Mouse (Mus musculus): ENCODE measurements at regions not wholly inside any gene's neighbourhood (a gene's known extent, or its start where the extent isn't known, plus 50 kb on each side); places are given as distances from the start of the nearest gene placed in this dataset.

DNA sequence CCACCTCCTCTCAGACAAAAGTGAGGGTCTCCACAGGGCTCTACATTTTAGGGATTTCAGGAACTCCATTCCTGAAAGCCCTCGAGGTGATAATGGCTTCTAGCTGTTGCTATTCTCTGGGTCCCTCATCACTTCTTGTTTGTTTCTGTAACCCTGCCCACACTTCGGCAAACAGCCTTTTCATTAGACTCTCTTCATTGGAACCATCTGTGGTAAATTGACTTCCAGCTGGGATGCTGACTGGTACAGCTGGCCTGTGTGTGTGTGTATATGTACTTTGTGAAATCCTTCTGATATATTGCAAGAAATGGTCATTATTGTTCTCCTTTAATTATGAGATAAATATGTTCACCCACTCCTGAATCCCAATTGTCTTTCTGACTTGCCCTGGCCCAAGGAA lies 50.3 kb downstream of the Gm10192 start:
- intact Hi-C loops (cut with DNase I): no loop called here
- no peak for DNase-seq (ENCODE audit: low spot score in 2 of 2)

DNA sequence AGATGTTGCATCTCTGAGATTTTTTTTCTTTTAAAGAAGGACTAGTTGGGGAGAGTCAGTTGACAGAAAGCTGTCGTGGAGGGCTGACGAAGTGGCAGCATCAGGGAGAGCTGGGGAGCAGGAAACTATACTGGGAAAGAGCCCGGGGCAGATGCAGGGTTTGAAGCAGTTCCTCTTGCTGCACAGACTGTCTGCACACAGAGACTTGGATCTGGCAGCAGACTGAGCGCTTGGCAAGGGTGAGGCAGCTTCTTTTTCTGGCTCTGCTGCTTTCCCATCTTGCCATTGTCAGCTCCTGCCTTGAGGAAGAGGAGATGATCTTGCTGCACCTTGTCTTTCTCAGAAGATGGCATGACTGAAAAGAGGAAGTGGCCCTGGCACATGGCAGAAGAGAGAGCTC lies 55.2 kb downstream of the Gm10192 start:
- DNase-seq (ENCODE audit: low spot score in 2 of 2): peak; percentile 35 to 64
- intact Hi-C loops (cut with DNase I): no loop called here

DNA sequence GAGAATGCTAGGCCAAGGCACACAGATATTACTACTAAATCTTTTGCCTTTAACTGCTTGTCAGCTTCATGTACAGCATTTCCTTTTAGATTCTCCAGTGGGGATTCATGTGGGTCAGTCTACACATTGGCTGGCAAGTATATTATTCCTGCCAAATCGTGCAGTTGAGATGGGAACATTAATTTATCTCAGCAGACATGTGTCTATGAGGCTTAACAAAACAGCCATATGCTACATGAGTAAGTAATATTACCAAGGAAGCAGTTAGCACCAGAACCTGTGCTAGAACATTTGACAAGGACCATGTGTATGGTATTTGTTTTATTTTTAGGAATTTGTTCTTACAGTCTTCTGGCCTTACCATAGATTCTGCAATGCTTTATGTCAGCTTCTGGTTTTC lies 59.1 kb downstream of the Gm10192 start:
- DNase-seq (ENCODE audit: low spot score in 2 of 2): no peak
- intact Hi-C loops (cut with DNase I): no loop called here

DNA sequence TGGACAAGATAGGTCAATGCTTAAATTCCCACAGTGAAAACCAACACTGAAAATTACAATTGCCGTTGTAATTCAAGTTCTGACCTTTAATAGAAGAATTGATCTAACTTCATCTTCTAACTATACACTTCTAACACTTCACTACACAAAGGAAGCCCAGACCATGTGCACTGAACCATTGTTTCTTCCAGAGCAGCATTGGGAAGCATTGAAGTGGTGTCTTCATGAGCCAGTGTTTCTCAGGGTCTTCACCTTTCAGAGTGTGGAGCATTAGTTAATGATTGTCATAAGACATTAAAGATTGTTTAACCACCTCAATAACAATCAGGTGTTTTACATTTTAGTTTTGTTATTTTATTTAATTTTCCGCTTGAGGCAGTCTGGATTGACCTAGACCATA lies 61.0 kb downstream of the Gm10192 start:
- intact Hi-C loops (cut with DNase I): no loop called here
- DNase-seq (ENCODE audit: low spot score in 2 of 2): no peak

DNA sequence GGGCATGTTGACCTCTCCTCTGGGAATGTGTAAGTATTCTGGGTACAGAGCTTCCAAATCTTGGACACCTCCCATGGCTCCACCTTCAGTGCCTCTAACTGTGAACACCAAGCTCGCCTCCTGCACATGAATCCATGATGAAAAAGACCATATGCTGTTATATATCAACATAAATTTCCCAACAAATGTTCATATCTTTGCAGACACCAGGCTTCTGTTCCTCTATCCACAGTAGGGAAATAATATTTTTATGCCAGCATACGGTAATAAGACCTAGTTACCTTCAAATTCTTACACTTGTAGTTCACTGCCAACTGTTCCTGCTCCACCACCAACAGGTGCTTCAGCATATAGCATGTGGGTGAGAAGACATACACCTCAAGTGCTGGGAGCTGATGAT lies 63.5 kb downstream of the Gm10192 start:
- intact Hi-C loops (cut with DNase I): no loop called here
- peak in 1 of 2 experiments; percentile 29 for DNase-seq (ENCODE audit: low spot score in 2 of 2)

DNA sequence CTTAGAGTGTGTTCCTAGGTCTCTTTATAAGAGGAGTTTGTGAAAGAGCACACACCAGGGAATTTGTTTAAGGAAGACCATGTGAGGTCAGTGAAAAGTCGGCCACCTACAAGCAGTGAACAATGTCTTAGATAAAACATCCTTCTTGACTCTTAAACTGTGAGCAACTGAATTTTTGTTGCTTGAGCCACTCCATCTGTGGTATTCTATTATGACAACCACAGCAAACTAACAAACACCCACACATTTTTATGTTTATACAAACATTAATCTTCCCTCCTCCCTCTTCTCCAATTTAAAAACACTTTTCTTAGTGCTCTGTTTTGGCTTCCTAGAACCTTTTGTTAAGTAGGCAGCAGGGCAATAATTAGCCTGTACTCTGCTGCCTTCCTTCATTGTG lies 66.0 kb downstream of the Gm10192 start:
- intact Hi-C loops (cut with DNase I): no loop called here
- no peak for DNase-seq (ENCODE audit: low spot score in 2 of 2)

DNA sequence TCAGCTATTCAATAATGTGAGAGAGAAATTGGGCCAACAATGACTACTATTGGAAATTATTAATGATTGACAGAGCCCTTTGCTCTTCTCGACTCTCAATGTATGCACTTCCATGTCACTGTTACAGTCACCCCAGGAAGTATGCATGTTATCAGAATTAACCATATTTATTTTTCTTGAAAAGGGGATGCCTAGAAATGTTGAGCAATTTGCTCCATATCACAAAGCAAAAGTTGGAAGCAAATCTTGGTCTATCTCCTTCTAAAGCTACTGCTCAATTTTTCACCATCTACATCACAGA lies 80.3 kb downstream of the Gm10192 start:
- intact Hi-C loops (cut with DNase I): no loop called here
- no peak for DNase-seq (ENCODE audit: low spot score in 2 of 2)

DNA sequence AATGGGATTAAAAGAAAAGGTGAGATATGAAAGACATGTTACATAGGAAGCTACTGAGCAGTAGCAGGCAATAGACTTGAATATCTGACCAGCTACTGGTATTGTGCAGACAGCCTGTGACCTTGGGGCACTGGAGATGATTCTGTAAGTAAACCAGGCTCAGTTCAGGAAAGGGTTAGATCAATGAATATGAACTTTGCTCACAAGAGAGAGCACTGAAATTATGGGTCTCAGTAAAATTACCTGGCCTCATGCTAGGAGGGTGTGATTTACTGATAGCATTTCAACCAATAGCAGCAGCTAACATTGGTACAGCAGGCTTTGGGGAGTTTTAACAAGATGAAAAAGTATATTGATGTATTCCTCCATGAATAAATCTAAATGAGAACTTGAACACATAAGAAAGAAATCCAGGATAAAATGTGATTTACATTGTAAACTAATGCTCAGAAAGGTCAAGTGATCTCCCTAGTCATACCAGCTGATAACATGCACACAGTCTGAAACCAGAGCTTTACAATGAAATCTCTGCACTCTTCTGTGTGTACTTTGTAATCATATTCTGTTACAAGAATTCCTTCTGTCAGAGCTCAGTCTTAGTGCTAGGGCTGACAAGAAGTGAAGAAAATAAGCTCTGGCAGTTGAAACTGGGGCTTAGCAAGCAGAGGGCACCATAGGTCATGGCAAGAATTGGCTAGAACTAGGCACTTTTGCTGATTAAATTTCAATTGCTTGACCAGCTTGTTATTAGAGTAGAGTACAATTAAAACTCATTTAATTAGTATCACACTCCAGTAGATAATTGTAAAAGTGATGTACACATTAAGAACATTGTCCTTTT lies 80.8 kb downstream of the Gm10192 start:
- intact Hi-C loops (cut with DNase I): no loop called here
- DNase-seq (ENCODE audit: low spot score in 2 of 2): no peak

DNA sequence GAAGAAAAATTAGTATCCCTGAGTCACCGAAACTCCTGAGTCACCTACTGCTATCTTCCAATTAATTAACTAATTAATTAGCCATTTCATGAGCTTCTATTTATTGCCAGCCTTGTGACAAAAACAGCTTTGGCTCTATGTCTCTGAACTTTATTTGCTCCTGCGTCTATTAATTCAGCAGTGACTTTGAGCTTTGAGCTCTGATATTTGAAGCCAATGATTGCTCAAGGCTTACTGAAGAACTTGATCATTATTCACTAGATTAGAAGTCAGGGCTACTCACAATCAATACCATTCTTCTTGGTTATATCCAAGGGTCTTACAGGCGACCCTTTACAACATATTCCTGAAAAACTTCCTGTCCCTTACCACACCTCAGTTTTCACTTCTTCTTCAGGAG lies 83.2 kb downstream of the Gm10192 start:
- no peak for DNase-seq (ENCODE audit: low spot score in 2 of 2)
- intact Hi-C loops (cut with DNase I): no loop called here

DNA sequence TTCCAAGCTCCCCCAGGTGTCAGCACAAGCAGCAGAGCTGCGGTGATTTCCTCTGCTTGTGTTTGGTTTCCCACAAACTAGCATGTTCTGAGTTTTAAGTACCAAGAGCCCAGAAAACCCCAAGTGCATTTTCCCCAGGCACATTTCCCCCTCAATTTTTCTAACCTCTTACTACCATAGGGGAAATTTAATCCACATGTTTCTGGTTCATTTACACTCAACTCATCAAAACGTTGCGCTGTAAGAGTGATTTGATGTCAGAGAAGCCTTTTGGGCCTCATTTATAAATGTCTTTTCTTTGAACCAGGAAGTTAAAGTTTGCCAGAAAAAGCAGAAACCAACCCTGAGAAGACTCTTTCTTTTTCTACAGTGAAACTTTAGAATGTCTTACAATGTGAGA lies 89.4 kb downstream of the Gm10192 start:
- intact Hi-C loops (cut with DNase I): no loop called here
- DNase-seq (ENCODE audit: low spot score in 2 of 2): no peak

DNA sequence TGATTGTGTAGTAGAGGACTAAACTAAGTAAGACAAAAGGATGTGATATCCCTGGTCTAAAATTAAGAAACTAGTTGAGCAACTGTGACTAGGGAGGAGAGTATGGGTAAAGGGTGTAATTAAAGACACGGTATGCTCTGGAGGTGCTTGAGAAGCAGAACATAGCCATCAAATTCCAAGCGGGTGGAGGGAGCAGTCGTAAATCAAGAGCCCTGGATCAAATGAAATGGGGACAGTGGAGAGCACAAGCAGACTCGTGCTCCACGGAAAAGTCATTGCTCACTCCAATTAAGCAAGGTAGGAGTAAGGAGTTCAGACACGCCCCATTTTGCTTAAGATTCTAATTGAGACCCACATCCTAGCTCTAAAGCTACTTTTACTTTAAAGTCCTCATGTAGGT lies 132.2 kb downstream of the Gm10192 start:
- DNase-seq (ENCODE audit: low spot score in 2 of 2): no peak
- intact Hi-C loops (cut with DNase I): no loop called here

DNA sequence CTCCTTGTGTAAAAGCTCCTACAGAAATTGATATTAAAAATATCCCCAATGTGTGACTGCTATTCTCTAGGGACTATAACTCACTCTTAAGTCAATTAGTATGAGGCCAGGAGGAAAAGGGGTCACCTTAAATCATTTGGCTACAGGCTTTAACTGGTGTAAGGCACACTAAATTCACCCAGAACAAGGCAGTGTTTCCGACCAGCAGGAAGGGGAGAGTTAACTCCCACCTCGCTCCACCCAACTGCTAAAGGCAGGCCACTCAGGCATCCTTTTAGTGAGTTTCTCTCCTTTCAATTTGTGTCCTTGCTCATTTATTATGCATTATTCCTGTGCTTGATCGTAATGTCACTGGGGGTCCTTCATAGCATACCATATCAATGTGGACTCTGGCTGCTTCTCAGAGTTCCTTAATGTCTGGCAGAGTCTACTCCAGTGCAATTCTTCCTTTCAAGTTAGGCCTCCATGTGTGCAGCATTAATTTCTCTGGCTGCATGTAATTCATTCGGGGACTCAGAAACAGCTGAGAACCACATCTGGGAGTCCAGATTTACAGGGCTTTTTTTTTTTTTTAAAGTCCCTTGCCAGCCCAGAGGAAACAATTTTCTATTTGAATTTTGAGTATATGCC lies 133.8 kb downstream of the Gm10192 start:
- intact Hi-C loops (cut with DNase I): no loop called here
- DNase-seq (ENCODE audit: low spot score in 2 of 2): no peak

DNA sequence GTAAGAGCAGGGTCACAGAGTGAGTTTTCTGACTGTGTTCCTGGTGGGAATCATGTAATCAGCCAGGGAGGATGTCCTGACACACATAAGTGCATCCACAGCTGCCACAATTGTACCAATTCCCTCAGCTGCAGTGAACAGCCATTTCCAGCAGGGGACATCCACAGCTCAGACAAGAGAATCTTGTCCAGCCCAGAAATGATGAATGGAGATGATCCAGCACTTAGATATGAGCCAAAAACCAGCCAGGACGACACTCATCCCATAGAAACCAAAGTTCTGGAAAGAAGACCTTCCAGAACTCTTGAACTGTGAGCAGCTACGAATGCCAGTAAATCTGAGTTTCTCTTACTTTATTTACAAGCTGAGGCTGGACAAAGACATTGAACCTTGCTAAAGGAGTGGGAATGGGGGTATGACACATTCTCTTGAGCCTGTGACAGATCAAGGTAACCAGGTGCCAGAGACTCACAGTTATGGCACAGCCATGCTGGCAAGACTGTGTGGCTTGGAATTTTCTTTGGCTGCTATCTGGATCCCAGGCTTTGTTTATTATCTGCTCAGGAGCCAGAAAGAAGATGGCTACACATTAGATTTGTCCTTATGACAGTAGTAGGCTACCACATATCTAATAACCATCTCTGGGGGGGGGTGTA lies 145.1 kb downstream of the Gm10192 start:
- peak; percentile 47 to 76 for DNase-seq (ENCODE audit: low spot score in 2 of 2)
- intact Hi-C loops (cut with DNase I): loop anchor here (1.0 to 10.0 kb wide), 4 partner anchors 627 to 1667 kb away; no protein-coding TSS in a partner anchor

DNA sequence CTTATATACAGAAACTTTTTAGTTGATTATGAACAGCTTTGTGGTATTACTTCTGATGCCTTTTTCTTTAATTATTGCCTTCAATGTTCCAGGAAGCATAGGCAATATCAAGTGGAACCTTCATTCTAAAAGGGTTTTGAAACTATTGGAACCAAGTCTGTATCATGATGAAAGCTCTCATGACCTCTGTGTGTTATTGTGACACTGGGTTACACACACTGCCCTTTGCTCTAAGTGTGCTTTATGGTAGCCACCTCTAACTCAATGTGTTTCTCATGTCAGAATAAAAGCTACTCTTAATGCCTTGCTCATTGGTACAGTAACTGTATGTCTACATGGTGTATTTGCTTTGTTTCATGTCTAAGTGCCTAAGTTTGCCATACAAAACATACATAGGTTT lies 154.0 kb downstream of the Gm10192 start:
- intact Hi-C loops (cut with DNase I): no loop called here
- no peak for DNase-seq (ENCODE audit: low spot score in 2 of 2)

DNA sequence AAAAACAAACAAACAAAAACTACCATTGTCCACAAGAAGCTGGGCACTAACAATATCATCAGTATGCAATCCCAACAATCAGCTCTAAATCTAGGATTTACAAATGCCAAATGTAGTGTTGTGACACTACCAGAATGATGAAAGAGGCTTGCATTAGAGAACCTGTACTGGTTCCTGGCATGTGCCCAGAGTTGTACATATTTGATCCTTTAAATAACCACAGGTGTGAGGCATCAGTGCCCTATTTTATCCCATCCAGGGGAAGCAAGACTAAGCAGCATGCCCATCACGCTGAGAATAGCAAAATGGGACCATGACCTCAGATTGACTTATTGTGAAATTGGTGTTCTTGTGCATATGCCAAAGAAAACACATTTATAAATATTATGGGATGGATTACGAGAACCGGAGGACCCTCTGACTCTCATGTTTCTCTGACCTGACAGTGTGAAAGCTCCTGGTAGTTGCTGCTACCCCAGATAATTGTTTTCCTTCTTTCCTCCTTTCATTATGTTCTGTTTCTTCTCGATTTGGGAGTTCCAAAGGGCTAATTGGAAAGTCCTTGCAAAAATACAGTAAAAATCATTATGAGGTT lies 157.4 kb downstream of the Gm10192 start:
- intact Hi-C loops (cut with DNase I): no loop called here
- no peak for DNase-seq (ENCODE audit: low spot score in 2 of 2)

DNA sequence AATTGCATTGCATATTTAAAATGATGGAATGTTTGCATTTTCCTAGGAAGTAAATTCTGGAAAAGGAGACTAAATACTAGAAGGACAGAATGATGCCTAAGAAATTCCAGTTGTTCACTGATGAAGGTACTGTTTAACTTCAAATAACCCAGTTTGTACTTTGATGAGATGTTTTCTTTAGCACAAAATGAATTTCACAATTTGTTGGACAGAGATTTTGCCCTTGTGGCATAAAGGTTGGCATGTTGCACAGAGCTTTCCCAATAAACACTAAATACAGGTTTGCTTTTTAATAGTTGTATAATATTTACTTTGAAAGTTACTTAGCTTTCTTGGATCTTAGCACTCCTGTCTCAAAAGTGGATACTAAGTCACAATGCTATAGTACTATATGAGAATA lies 181.6 kb downstream of the Gm10192 start:
- intact Hi-C loops (cut with DNase I): no loop called here
- DNase-seq (ENCODE audit: low spot score in 2 of 2): no peak

DNA sequence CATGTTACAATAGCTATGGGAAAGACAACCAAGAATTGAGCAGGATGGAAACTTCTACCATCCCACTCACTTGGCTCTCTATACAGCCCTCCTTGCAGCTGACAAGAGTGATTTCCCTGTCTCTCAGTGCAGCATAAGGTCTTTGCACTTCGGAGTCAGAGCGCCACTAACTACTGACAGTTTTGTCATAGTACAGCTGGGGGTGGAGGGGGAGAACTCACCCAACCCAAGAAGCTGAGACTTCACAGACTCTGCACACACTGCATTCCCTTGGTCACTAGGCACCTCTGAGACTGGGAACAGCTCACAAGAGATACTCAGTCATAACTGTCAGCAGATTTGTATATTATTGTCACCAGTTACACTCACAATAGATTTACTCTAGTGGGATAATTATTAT lies 195.3 kb upstream of the Gm12695 start:
- peak in 1 of 2 experiments; percentile 55 for DNase-seq (ENCODE audit: low spot score in 2 of 2)
- intact Hi-C loops (cut with DNase I): no loop called here

DNA sequence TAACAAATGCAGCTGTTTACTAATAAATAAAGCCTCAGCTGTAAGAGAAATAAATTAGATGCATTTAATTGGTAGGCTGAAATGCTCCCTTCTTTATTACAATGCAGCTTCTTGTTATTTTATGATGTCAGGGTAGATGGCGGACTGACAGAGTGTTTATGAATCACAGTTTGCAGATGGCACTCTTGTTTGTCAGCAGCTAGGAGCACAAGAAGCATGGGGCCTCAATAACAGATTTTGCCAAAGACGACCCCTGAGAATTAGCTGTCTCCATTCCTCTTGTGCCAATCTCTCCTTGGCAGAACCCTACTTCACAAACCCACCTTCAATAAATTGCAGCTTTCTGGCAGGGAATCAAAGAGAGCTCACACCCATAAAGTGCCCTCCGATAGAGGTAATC lies 194.9 kb upstream of the Gm12695 start:
- DNase-seq (ENCODE audit: low spot score in 2 of 2): no peak
- intact Hi-C loops (cut with DNase I): no loop called here

DNA sequence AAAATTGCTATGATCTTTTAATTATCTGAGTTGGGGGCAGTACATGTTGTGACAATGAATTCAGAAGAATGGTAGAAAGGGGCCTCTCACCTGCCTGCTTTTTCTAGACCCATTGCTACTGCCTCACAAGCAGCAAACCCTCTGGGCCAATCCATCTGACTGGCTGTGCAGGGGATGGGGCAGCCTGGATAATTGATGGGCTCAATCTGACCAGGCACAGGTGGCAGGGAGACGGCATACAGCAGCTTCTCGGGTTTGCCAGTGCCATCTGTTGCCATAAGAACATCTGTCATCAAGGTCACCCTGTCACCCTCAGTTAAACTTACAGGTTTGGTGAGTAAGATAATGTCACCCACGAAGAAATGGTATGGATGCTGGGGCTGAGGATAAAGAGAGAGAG lies 189.9 kb upstream of the Gm12695 start:
- DNase-seq (ENCODE audit: low spot score in 2 of 2): no peak
- intact Hi-C loops (cut with DNase I): no loop called here

DNA sequence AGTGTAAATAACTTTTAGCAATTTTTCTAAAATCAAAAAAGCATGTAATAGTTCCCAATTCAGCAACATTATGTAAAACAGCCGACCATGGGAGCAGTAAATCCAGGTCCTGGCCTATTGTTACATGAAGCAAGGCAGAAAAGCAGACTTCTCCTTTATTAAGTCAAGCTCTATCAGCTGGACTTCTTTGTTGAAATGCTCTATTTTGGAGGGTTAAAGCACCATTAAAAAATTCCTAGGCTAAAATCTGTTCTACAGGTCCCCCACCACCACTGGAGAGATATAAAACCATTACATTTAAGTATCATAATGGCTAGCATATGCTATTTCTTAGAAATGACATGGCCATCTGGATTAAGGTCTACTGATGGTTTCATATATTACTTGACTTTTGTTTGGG lies 188.8 kb upstream of the Gm12695 start:
- intact Hi-C loops (cut with DNase I): no loop called here
- DNase-seq (ENCODE audit: low spot score in 2 of 2): no peak

DNA sequence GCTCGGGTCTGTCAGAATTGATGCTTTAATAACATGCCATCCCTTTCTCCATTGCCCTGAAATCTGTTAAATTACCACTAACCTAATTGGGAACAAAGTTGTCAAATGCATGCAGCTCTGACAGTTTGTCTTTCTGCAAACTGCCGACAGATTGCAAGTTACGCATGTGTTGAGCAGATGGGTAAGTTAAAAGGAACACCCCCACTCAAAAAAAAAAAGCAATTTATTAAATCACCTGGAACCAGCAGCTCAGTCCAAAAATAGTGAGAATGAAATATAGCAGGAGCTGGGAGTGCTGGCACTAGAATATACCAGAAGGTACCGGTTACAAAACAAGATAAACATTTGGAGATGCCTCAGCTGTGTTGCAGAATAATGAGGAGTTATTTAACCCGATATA lies 184.2 kb upstream of the Gm12695 start:
- peak; percentile 28 to 39 for DNase-seq (ENCODE audit: low spot score in 2 of 2)
- intact Hi-C loops (cut with DNase I): no loop called here
